Mouse (Mus musculus) lung, embryonic 14.5 days (tissue): ENCODE data around the gene Fgfr2. TPM values are rescaled to one million over a fixed set of nuclear protein-coding genes. Genes with fewer than 3 reads are reported as not detected.

Experiments used
- ATAC-seq: fragments of 200-750 bp; cut with Nextera tagmentation; 2 replicates; pipeline ENCODE4 v1.8.0; 2017; ENCODE audit warnings: mild to moderate bottlenecking, moderate TSS enrichment, moderate library complexity; ENCODE audit not compliant: insufficient read depth
- DNase-seq: peaks from one replicate; pipeline ENCODE4 v3.0.0-alpha.2; 2015
- H3K27ac ChIP-seq: fragments of 300-500 bp; sonication (generic); 2 replicates; pipeline ENCODE4 v1.5.1; 2014; ENCODE audit warnings: low read depth, mild to moderate bottlenecking, moderate library complexity
- H3K27me3 ChIP-seq: fragments of 300-500 bp; sonication (generic); 2 replicates; pipeline ENCODE4 v1.6.1; 2014; ENCODE audit warnings: low read length, control low read depth; ENCODE audit not compliant: insufficient read depth
- H3K36me3 ChIP-seq: fragments of 300-500 bp; sonication (generic); 2 replicates; pipeline ENCODE4 v1.6.1; 2014; ENCODE audit warnings: control low read depth; ENCODE audit not compliant: insufficient read depth
- H3K4me1 ChIP-seq: fragments of 300-500 bp; sonication (generic); 2 replicates; pipeline ENCODE4 v1.6.1; 2014; ENCODE audit warnings: antibody characterized with exemption, control low read depth; ENCODE audit not compliant: insufficient read depth
- H3K4me2 ChIP-seq: fragments of 300-500 bp; sonication (generic); 2 replicates; pipeline ENCODE4 v1.6.1; 2014; ENCODE audit warnings: mild to moderate bottlenecking
- H3K4me3 ChIP-seq: fragments of 300-500 bp; sonication (generic); 2 replicates; pipeline ENCODE4 v1.5.1; 2014; ENCODE audit warnings: low read depth, low read length
- H3K9ac ChIP-seq: fragments of 300-500 bp; sonication (generic); 2 replicates; pipeline ENCODE4 v1.6.1; 2014
- H3K9me3 ChIP-seq: fragments of 300-500 bp; sonication (generic); 2 replicates; pipeline ENCODE4 v1.6.1; 2016; ENCODE audit warnings: low read depth, low read length, control low read depth
- CTCF ChIP-seq: IDR thresholded peaks from 2 replicates; pipeline ENCODE4 v1.5.1; 2016; ENCODE audit warnings: antibody characterized with exemption, low read depth
- WGBS: fragments of 180-500 bp; shearing (Covaris S2); extraction: QIAGEN DNeasy Blood & Tissue Kit; methylation state at CpG from one replicate; pipeline ENCODE4 v1.1.7; 2014; 5-methylcytosine and 5-hydroxymethylcytosine counted together
- polyA plus RNA-seq: library from polyadenylated mRNA; unstranded; fragments of >200 nt; fragmentation: Nextera tagmentation; extraction: Ambion mirVana; gene quantifications from 2 replicates; pipeline ENCODE4 v1.2.1, GENCODE M21; 2014

The Fgfr2 gene
- polyA plus RNA-seq, 1 experiment from 2014 or later, result 179 TPM

GRCm38 (mm10) chr7:130263799-130264351 lies 2859.3 kb downstream of the Fgfr2 start:
- ATAC-seq, result no peak
- no peak for TF ChIP-seq CTCF
- H3K4me1 ChIP-seq, result peaks cover 17% of the 10 kb centered on the region
- peak overlapping the region; percentile 83 for H3K4me3 ChIP-seq
- peak overlapping the region; percentile 94 for H3K27ac ChIP-seq
- peaks cover 37% of the 10 kb centered on the region for H3K36me3 ChIP-seq
- H3K9ac ChIP-seq, result peak overlapping the region; percentile 90
- peak overlapping the region; percentile 86 for H3K4me2 ChIP-seq
- WGBS, result 4% methylated on average over 20 of the region's 20 CpGs
- H3K9me3 ChIP-seq, result no peaks in the 10 kb centered on the region
- peak; percentile 61 for DNase-seq
- no peaks in the 10 kb centered on the region for H3K27me3 ChIP-seq

- H3K9ac ChIP-seq, result peak overlapping the region; percentile 90
- no peak for TF ChIP-seq CTCF
- ATAC-seq (no peak), DNase-seq (no peak)
- WGBS, result 33% methylated on average over 4 of the region's 4 CpGs
- peaks cover 44% of the 10 kb centered on the region for H3K36me3 ChIP-seq
- peak overlapping the region; percentile 83 for H3K4me3 ChIP-seq
- peak overlapping the region; percentile 94 for H3K27ac ChIP-seq
- H3K27me3 ChIP-seq, result no peaks in the 10 kb centered on the region
- peak overlapping the region; percentile 86 for H3K4me2 ChIP-seq
- no peaks in the 10 kb centered on the region for H3K9me3 ChIP-seq
- H3K4me1 ChIP-seq, result peaks cover 21% of the 10 kb centered on the region
These were observed 2859.9 kb downstream of the Fgfr2 start for GRCm38 (mm10) chr7:130263233-130263594.

- no peak for TF ChIP-seq CTCF
- peaks cover 21% of the 10 kb centered on the region for H3K4me1 ChIP-seq
- H3K4me3 ChIP-seq, result peak overlapping the region; percentile 83
- H3K27ac ChIP-seq, result peak overlapping the region; percentile 94
- peaks cover 47% of the 10 kb centered on the region for H3K36me3 ChIP-seq
- DNase-seq (no peak), ATAC-seq (no peak)
- no peaks in the 10 kb centered on the region for H3K9me3 ChIP-seq
- peak overlapping the region; percentile 86 for H3K4me2 ChIP-seq
- peak overlapping the region; percentile 90 for H3K9ac ChIP-seq
- WGBS, result 32% methylated on average over 17 of the region's 17 CpGs
- no peaks in the 10 kb centered on the region for H3K27me3 ChIP-seq
These were observed 2860.5 kb downstream of the Fgfr2 start for GRCm38 (mm10) chr7:130262528-130263232.

GRCm38 (mm10) chr7:130261684-130262527 lies 2861.2 kb downstream of the Fgfr2 start:
- no peak for ATAC-seq
- peak overlapping the region; percentile 90 for H3K9ac ChIP-seq
- 39% methylated on average over 17 of the region's 17 CpGs for WGBS
- peaks cover 49% of the 10 kb centered on the region for H3K36me3 ChIP-seq
- H3K9me3 ChIP-seq, result no peaks in the 10 kb centered on the region
- no peaks in the 10 kb centered on the region for H3K27me3 ChIP-seq
- H3K27ac ChIP-seq, result peak overlapping the region; percentile 94
- peaks cover 26% of the 10 kb centered on the region for H3K4me1 ChIP-seq
- peak overlapping the region; percentile 83 for H3K4me3 ChIP-seq
- DNase-seq, result no peak
- no peak; the same call in 1 of the 2 replicates for TF ChIP-seq CTCF
- peak overlapping the region; percentile 86 for H3K4me2 ChIP-seq

GRCm38 (mm10) chr7:130260905-130261683 lies 2862.1 kb downstream of the Fgfr2 start:
- Histone ChIP-seq H3K36me3 (peaks cover 55% of the 10 kb centered on the region), H3K27ac (peak overlapping the region; percentile 94), H3K9me3 (no peaks in the 10 kb centered on the region), H3K9ac (peak overlapping the region; percentile 90), H3K4me2 (peak overlapping the region; percentile 86), H3K27me3 (no peaks in the 10 kb centered on the region), H3K4me3 (peak overlapping the region; percentile 83), H3K4me1 (peaks cover 26% of the 10 kb centered on the region)
- DNase-seq, result no peak
- no peak for ATAC-seq
- WGBS, result 50% methylated on average over 20 of the region's 20 CpGs
- no peak for TF ChIP-seq CTCF

GRCm38 (mm10) chr7:130260060-130260459 lies 2863.1 kb downstream of the Fgfr2 start:
- Histone ChIP-seq H3K36me3 (peaks cover 58% of the 10 kb centered on the region), H3K4me1 (peaks cover 28% of the 10 kb centered on the region), H3K9me3 (no peaks in the 10 kb centered on the region), H3K27me3 (no peaks in the 10 kb centered on the region), H3K4me3 (peak overlapping the region; percentile 83), H3K27ac (0 out of 2 replicates have a peak overlapping the region, but pooled peaks have one; percentile 3), H3K4me2 (peak overlapping the region; percentile 86), H3K9ac (peak overlapping the region; percentile 90)
- ATAC-seq (no peak), DNase-seq (peak; percentile 63)
- peak; percentile 16 for TF ChIP-seq CTCF
- 22% methylated on average over 5 of the region's 5 CpGs for WGBS
